Mouse (Mus musculus) liver, adult 2 months (tissue): ENCODE data around the gene Filip1l. TPM values are rescaled to one million over a fixed set of nuclear protein-coding genes. Genes with fewer than 3 reads are reported as not detected.

Experiments used
- DNase-seq: peaks from one replicate; pipeline ENCODE4 v3.0.0-alpha.2; 2011; ENCODE audit warnings: low read depth, low spot score; ENCODE audit errors: extremely low read depth
- H3K27ac ChIP-seq: fragments of 200-500 bp; replicated peaks from 2 replicates; pipeline ENCODE4 v1.5.1; 2012; ENCODE audit warnings: low read depth, mild to moderate bottlenecking, control low read depth, inconsistent platforms, low read length; ENCODE audit not compliant: insufficient read depth
- H3K27me3 ChIP-seq: fragments of 200-500 bp; 2 replicates; pipeline ENCODE4 v1.6.1; 2012; ENCODE audit warnings: mild to moderate bottlenecking, moderate library complexity, low read length, inconsistent platforms; ENCODE audit not compliant: control insufficient read depth, insufficient read depth
- H3K36me3 ChIP-seq: fragments of 200-500 bp; 2 replicates; pipeline ENCODE4 v1.6.1; 2012; ENCODE audit warnings: low read length, inconsistent platforms; ENCODE audit not compliant: control insufficient read depth, insufficient read depth
- H3K4me1 ChIP-seq: fragments of 200-500 bp; 2 replicates; pipeline ENCODE4 v1.6.1; 2011; ENCODE audit warnings: low read length; ENCODE audit not compliant: control insufficient read depth, insufficient read depth
- H3K4me3 ChIP-seq: fragments of 200-500 bp; 2 replicates; pipeline ENCODE4 v1.5.1; 2011; ENCODE audit warnings: low read depth, mild to moderate bottlenecking, control low read depth, low read length, moderate library complexity; ENCODE audit not compliant: insufficient read depth
- H3K79me2 ChIP-seq: fragments of 200-500 bp; 2 replicates; pipeline ENCODE4 v1.6.1; 2012; ENCODE audit warnings: inconsistent platforms, mild to moderate bottlenecking, low read length, moderate library complexity; ENCODE audit not compliant: control insufficient read depth, insufficient read depth
- H3K9ac ChIP-seq: fragments of 200-500 bp; 2 replicates; pipeline ENCODE4 v1.6.1; 2012; ENCODE audit warnings: low read depth, mild to moderate bottlenecking, control low read depth, inconsistent platforms, low read length
- CTCF ChIP-seq: fragments of 200-500 bp; IDR thresholded peaks from 2 replicates; pipeline ENCODE4 v1.5.1; 2011; ENCODE audit warnings: low read depth, low read length, control low read depth
- POLR2A ChIP-seq: fragments of 200-500 bp; IDR thresholded peaks from 2 replicates; pipeline ENCODE4 v1.6.1; 2011; ENCODE audit warnings: low read length, control low read depth; ENCODE audit not compliant: insufficient read depth; ENCODE audit errors: extremely low read depth
- WGBS: fragments of 180-500 bp; shearing (Covaris S2); methylation state at CpG from one replicate; pipeline ENCODE4 v1.1.7; 2018; 5-methylcytosine and 5-hydroxymethylcytosine counted together
- polyA plus RNA-seq: library from polyadenylated mRNA; depleted of rRNA; stranded (reverse); fragments of >200 nt; gene quantifications from 2 replicates; pipeline ENCODE4 v1.2.3, GENCODE M21; 2012
- total RNA-seq: library from RNA; depleted of rRNA; stranded (reverse); fragments of >200 nt; gene quantifications from 2 replicates; pipeline ENCODE4 v1.2.3, GENCODE M21; 2014

The Filip1l gene
- total and polyA plus RNA-seq, 2 experiments: 0.82 to 2.9 TPM

- peak; percentile 14 for DNase-seq
- H3K27ac ChIP-seq: no peak overlapping the region
- no peak overlapping the region for H3K9ac ChIP-seq
- no peak for TF ChIP-seq POLR2A
- TF ChIP-seq CTCF: no peak
- H3K36me3 ChIP-seq: no peaks in the 10 kb centered on the region
- H3K4me3 ChIP-seq: no peak overlapping the region
- no peaks in the 10 kb centered on the region for H3K4me1 ChIP-seq
- 76% methylated on average over 18 of the region's 18 CpGs for WGBS
- no peaks in the 10 kb centered on the region for H3K79me2 ChIP-seq
- no peaks in the 10 kb centered on the region for H3K27me3 ChIP-seq
Measured at GRCm38 (mm10) chr16:57366941-57367694, 14.2 kb downstream of the Filip1l start.

- 75% methylated on average over 8 of the region's 8 CpGs for WGBS
- Histone ChIP-seq H3K4me1 (no peaks in the 10 kb centered on the region), H3K27me3 (no peaks in the 10 kb centered on the region), H3K36me3 (no peaks in the 10 kb centered on the region), H3K79me2 (no peaks in the 10 kb centered on the region), H3K4me3 (no peak overlapping the region), H3K27ac (no peak overlapping the region), H3K9ac (no peak overlapping the region)
- DNase-seq: no peak
- TF ChIP-seq CTCF (no peak), POLR2A (no peak)
Measured at GRCm38 (mm10) chr16:57369846-57370496, 17.1 kb downstream of the Filip1l start.

GRCm38 (mm10) chr16:57372156-57372555, 19.3 kb downstream of the Filip1l start:
- 92% methylated on average over 3 of the region's 3 CpGs for WGBS
- no peak for DNase-seq
- Histone ChIP-seq H3K4me3 (no peak overlapping the region), H3K9ac (no peak overlapping the region), H3K79me2 (no peaks in the 10 kb centered on the region), H3K27ac (no peak overlapping the region), H3K27me3 (no peaks in the 10 kb centered on the region), H3K36me3 (no peaks in the 10 kb centered on the region), H3K4me1 (no peaks in the 10 kb centered on the region)
- no peak for TF ChIP-seq POLR2A

GRCm38 (mm10) chr16:57375248-57375837, 22.4 kb downstream of the Filip1l start:
- Histone ChIP-seq H3K36me3 (no peaks in the 10 kb centered on the region), H3K27me3 (no peaks in the 10 kb centered on the region), H3K27ac (no peak overlapping the region), H3K4me1 (no peaks in the 10 kb centered on the region), H3K9ac (no peak overlapping the region), H3K4me3 (no peak overlapping the region), H3K79me2 (no peaks in the 10 kb centered on the region)
- TF ChIP-seq CTCF (no peak), POLR2A (no peak)
- WGBS: 88% methylated on average over 7 of the region's 7 CpGs
- DNase-seq: no peak

GRCm38 (mm10) chr16:57378631-57379330, 25.9 kb downstream of the Filip1l start:
- H3K36me3 ChIP-seq: no peaks in the 10 kb centered on the region
- no peak for DNase-seq
- no peaks in the 10 kb centered on the region for H3K79me2 ChIP-seq
- H3K4me3 ChIP-seq: no peak overlapping the region
- 86% methylated on average over 9 of the region's 9 CpGs for WGBS
- no peak overlapping the region for H3K9ac ChIP-seq
- no peaks in the 10 kb centered on the region for H3K4me1 ChIP-seq
- H3K27me3 ChIP-seq: no peaks in the 10 kb centered on the region
- no peak overlapping the region for H3K27ac ChIP-seq
- TF ChIP-seq CTCF (no peak), POLR2A (no peak)
